ENCODE assay signal across 14 mouse cellular contexts in genomic region chr6:91798496-91798895, GRCm38 (mm10). TPM values are rescaled to one million over a fixed set of nuclear protein-coding genes. Genes with fewer than 3 reads are reported as not detected.
DNase-seq lines count a peak whose midpoint lies in the region; ATAC-seq and TF ChIP-seq lines count a peak whose summit lies in the region.
"Had no signal": no experiment of that assay in that cellular context is flagged by ENCODE, and none has a peak within 500 bp of the region (broad histone marks: within the 10 kb centered on the region; RNA-seq: fewer than 3 reads in every experiment).

No protein-coding gene starts in this region.

- ATAC-seq in frontal cortex, adult (ENCODE audit: low TSS enrichment) = peak; percentile 17
- ATAC-seq: intestine, postnatal 0 days had no signal

- no peak for TF ChIP-seq CTCF in gastrocnemius, adult 2 months (IDR thresholded peaks at IDR 0.05)

- no peak overlapping the region for H3K4me3 ChIP-seq in gastrocnemius, adult 2 months

- DNase-seq in frontal cortex, postnatal 25 days (ENCODE audit: low spot score in 2 of 2) = no peak
- DNase-seq in lung, postnatal 36 days = peak; percentile 20
- DNase-seq in lung, postnatal 4 days = no peak
- DNase-seq in layer of hippocampus, adult 18-20 months (ENCODE audit: low spot score in 2 of 2) = peak; percentile 10 to 49
- peak; percentile 34 to 43 for DNase-seq in right cerebral cortex, postnatal 36 days (ENCODE audit: low spot score in 2 of 2)
- DNase-seq in spleen, postnatal 4 days (ENCODE audit: low spot score in 2 of 2) = no peak
- DNase-seq in gastrocnemius, adult 2 months = no peak
- DNase-seq: retina, postnatal 1 day had no signal

- intact Hi-C loops in gastrocnemius, adult 2 months (cut with DNase I) = no loop called here

- H3K27ac ChIP-seq in gastrocnemius, adult 2 months = no peak overlapping the region
- H3K27ac ChIP-seq: liver, embryonic 14.5 days; stomach, postnatal 0 days had no signal

RNA-seq across cellular contexts. Expression of gene Grip2, which starts 28.6 kb away (rescaled TPM):
- 1 to 10 TPM; 7.0 to 8.6 TPM for total RNA-seq in layer of hippocampus, adult 18-20 months (2021)
- 1 to 10 TPM; 4.5 to 5.2 TPM for total RNA-seq in gastrocnemius, adult 2 months (2021)
- total RNA-seq: megakaryocyte, adult 5-6 weeks; MEL had no signal

Comparison
In these comparisons a context has a peak if more than half of its experiments do, and no peak if none do; other contexts are left out.
1. DNase-seq: peak in lung, postnatal 36 days (single experiment), layer of hippocampus, adult 18-20 months (2 of 2) and right cerebral cortex, postnatal 36 days (2 of 2); none in frontal cortex, postnatal 25 days (0 of 2), lung, postnatal 4 days (0 of 2), spleen, postnatal 4 days (0 of 2) and gastrocnemius, adult 2 months (single experiment).